Mouse (Mus musculus) liver, postnatal 0 days (tissue): ENCODE data around the gene Npm3.

Experiments used
- CTCF ChIP-seq: sonication (generic); IDR thresholded peaks from 2 replicates; pipeline ENCODE4 v1.5.1; 2016; ENCODE audit warnings: antibody characterized with exemption, low read depth
- EP300 ChIP-seq: IDR thresholded peaks from 2 replicates; pipeline ENCODE4 v1.6.1; 2016; ENCODE audit warnings: antibody characterized with exemption, low read depth, mild to moderate bottlenecking

- no peak for TF ChIP-seq CTCF
- TF ChIP-seq EP300 = no peak
These were observed 19.3 kb downstream of the Npm3 start for GRCm38 (mm10) chr19:45730042-45730441.
